Mouse (Mus musculus): Measurements from ENCODE around the gene Bik. TPM values are rescaled to one million over a fixed set of nuclear protein-coding genes. Genes with fewer than 3 reads are reported as not detected.

Bik gene
- total RNA-seq, 2 experiments from 2014 or later, result 0.76 to 1.6 TPM

GRCm38 (mm10) chr15:83510805-83511405 is 15.8 kb upstream of the Bik start, which contains the start of gene Ttll1:
Gene Ttll1 (minus strand): TSS chr15:83510893.
- intact Hi-C loops (cut with DNase I), result loop anchor here (5.0 kb wide), 1 partner anchor 284 kb away; no protein-coding TSS in a partner anchor
- DNase-seq, result peak; percentile 93 to 94

GRCm38 (mm10) chr15:83512489-83513281 is 14.0 kb upstream of the Bik start:
- intact Hi-C loops (cut with DNase I), result loop anchor here (5.0 kb wide), 1 partner anchor 285 kb away; no protein-coding TSS in a partner anchor
- DNase-seq, result no peak

- intact Hi-C loops (cut with DNase I), result loop anchor here (5.0 kb wide), 2 partner anchors 108 to 133 kb away; no protein-coding TSS in a partner anchor
- no peak for DNase-seq
These were observed 11.6 kb upstream of the Bik start for GRCm38 (mm10) chr15:83515018-83515417.

GRCm38 (mm10) chr15:83518215-83519048 is 8.2 kb upstream of the Bik start:
- intact Hi-C loops (cut with DNase I), result loop anchor here (2.0 to 5.0 kb wide), 3 partner anchors 111 to 308 kb away; no protein-coding TSS in a partner anchor
- DNase-seq, result peak; percentile 36 to 54

GRCm38 (mm10) chr15:83520861-83521382 is 5.7 kb upstream of the Bik start:
- intact Hi-C loops (cut with DNase I), result loop anchor here (5.0 kb wide), 1 partner anchor 354 kb away; no protein-coding TSS in a partner anchor
- DNase-seq, result no peak

GRCm38 (mm10) chr15:83523196-83523595 is 3.5 kb upstream of the Bik start:
- no peak for DNase-seq
- intact Hi-C loops (cut with DNase I), result loop anchor here (5.0 kb wide), 1 partner anchor 356 kb away; no protein-coding TSS in a partner anchor

GRCm38 (mm10) chr15:83523638-83524332 is 2.9 kb upstream of the Bik start:
- DNase-seq, result no peak
- intact Hi-C loops (cut with DNase I), result loop anchor here (5.0 kb wide), 1 partner anchor 356 kb away; no protein-coding TSS in a partner anchor

GRCm38 (mm10) chr15:83524333-83524729 is 2.3 kb upstream of the Bik start:
- intact Hi-C loops (cut with DNase I), result loop anchor here (5.0 kb wide), 1 partner anchor 357 kb away; no protein-coding TSS in a partner anchor
- no peak for DNase-seq

- intact Hi-C loops (cut with DNase I), result no loop called here
- DNase-seq, result no peak
These were observed 403 bp downstream of the Bik start for GRCm38 (mm10) chr15:83527092-83527437.

- intact Hi-C loops (cut with DNase I), result no loop called here
- DNase-seq, result no peak
These were observed 1.1 kb downstream of the Bik start for GRCm38 (mm10) chr15:83527747-83528146.

- intact Hi-C loops (cut with DNase I), result no loop called here
- DNase-seq, result no peak
These were observed 2.2 kb downstream of the Bik start for GRCm38 (mm10) chr15:83528892-83529291.

- intact Hi-C loops (cut with DNase I), result no loop called here
These were observed 3.1 kb downstream of the Bik start for GRCm38 (mm10) chr15:83529765-83530164.

GRCm38 (mm10) chr15:83530233-83530632 is 3.6 kb downstream of the Bik start:
- DNase-seq, result no peak
- intact Hi-C loops (cut with DNase I), result no loop called here

More at GRCm38 (mm10) chr15:83529765-83530164, 3.1 kb downstream of the Bik start:
- DNase-seq, result no peak

GRCm38 (mm10) chr15:83530688-83531087 is 4.0 kb downstream of the Bik start:
- no peak for DNase-seq
- intact Hi-C loops (cut with DNase I), result no loop called here

- intact Hi-C loops (cut with DNase I), result no loop called here
- DNase-seq, result no peak
These were observed 5.4 kb downstream of the Bik start for GRCm38 (mm10) chr15:83531961-83532469.

- intact Hi-C loops (cut with DNase I), result no loop called here
- no peak for DNase-seq
These were observed 5.9 kb downstream of the Bik start for GRCm38 (mm10) chr15:83532606-83533005.

GRCm38 (mm10) chr15:83534960-83535889 is 8.6 kb downstream of the Bik start:
- no peak for DNase-seq
- intact Hi-C loops (cut with DNase I), result no loop called here

GRCm38 (mm10) chr15:83535890-83536231 is 9.2 kb downstream of the Bik start:
- no peak for DNase-seq
- intact Hi-C loops (cut with DNase I), result no loop called here
